Mouse (Mus musculus) liver, embryonic 14.5 days (tissue): ENCODE data around the gene 5830473C10Rik.

Source experiments
- CTCF ChIP-seq: IDR thresholded peaks from 2 replicates; pipeline ENCODE4 v1.5.1; 2016; ENCODE audit warnings: antibody characterized with exemption, low read depth, control low read depth
- EP300 ChIP-seq: IDR thresholded peaks from 2 replicates; pipeline ENCODE4 v1.6.1; 2016; ENCODE audit warnings: antibody characterized with exemption, low read depth

GRCm38 (mm10) chr5:90601469-90601868 lies 40.6 kb downstream of the 5830473C10Rik start:
- peak; percentile 63 for TF ChIP-seq CTCF
- no peak for TF ChIP-seq EP300
